Mouse (Mus musculus): ENCODE measurements at regions not wholly inside any gene's neighbourhood (a gene's known extent, or its start where the extent isn't known, plus 50 kb on each side); places are given as distances from the start of the nearest gene placed in this dataset.

GRCm38 (mm10) chr11:22617204-22617874 is 105.5 kb downstream of the Tmem17 start:
- peak; percentile 88 for DNase-seq (ENCODE audit: low spot score)

- no peak for DNase-seq (ENCODE audit: low spot score)
Measured at GRCm38 (mm10) chr11:22620912-22621705, 109.2 kb downstream of the Tmem17 start.

DNA sequence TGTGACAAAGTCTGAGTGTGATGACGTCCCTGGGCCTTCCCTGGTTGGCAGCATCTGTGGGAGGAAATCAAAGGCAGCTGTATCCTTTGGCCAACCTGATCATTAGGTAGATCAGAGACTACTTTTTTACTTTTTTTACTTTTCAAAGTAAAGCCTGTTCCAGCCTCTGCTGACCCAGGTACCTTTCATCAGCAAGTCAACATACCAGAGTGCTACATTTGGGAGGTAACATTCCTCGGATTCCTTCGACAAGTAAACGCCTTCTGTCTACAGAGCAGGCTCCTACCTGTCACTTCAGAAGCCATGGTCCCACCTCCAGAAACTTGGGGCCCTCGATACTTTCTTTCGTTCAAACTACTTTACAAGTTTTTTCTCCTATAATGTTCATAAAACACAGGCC is 110.0 kb downstream of the Tmem17 start:
- DNase-seq (ENCODE audit: low spot score) = no peak

- no peak for DNase-seq (ENCODE audit: low spot score)
Measured at GRCm38 (mm10) chr11:22622496-22622997, 110.7 kb downstream of the Tmem17 start.

GRCm38 (mm10) chr11:22626407-22626806 is 114.5 kb downstream of the Tmem17 start:
- DNase-seq (ENCODE audit: low spot score) = no peak

GRCm38 (mm10) chr11:22628497-22628896 is 116.6 kb downstream of the Tmem17 start:
- no peak for DNase-seq (ENCODE audit: low spot score)

DNA sequence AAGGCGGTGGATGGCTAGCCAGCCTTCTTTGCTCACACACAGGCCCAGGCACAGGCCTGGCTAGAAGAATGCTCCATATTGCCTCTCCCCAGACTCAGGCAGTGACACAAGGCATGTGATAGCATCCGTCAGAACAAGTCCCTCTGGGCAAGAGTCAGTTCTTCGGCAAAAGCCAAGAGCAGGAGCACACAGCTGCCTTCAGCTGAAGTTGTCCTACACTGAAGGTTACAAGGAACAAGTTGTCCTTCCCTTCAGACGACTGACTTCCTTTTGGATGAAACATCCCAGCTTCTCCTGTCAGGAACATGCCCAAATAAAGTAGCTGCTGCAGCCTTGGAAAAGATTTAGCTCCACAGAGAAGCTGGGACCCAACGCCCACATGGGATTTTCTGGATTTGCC is 117.1 kb downstream of the Tmem17 start:
- no peak for DNase-seq (ENCODE audit: low spot score)

- DNase-seq (ENCODE audit: low spot score) = peak; percentile 49
Measured at GRCm38 (mm10) chr11:22629581-22629980, 117.7 kb downstream of the Tmem17 start.

DNA sequence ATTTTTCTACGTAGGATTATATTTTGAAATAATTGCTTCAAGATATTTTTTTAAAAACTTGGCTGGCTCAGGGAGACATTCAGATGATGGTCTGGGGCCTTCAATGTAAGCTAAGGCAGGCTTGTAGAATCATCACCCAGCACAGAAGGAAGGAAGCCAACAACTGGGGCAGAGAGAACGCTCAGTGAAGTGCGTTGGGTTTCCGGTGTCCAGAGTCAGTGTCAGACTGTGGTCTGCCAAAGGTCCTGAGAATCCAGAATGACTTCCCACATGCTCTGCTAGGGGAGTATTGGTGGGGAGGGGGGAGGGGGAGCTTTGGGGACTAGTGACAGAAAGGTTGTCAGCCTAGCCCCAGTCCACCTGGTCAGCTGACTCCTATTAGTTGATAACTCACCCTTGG is 118.1 kb downstream of the Tmem17 start:
- no peak for DNase-seq (ENCODE audit: low spot score)

- DNase-seq (ENCODE audit: low spot score) = no peak
Measured at GRCm38 (mm10) chr11:22630982-22631381, 119.1 kb downstream of the Tmem17 start.

GRCm38 (mm10) chr11:22631606-22632313 is 119.9 kb downstream of the Tmem17 start:
- no peak for DNase-seq (ENCODE audit: low spot score)

- DNase-seq (ENCODE audit: low spot score) = no peak
Measured at GRCm38 (mm10) chr11:22632314-22632700, 120.4 kb downstream of the Tmem17 start.

GRCm38 (mm10) chr11:22632988-22633387 is 121.1 kb downstream of the Tmem17 start:
- no peak for DNase-seq (ENCODE audit: low spot score)

DNA sequence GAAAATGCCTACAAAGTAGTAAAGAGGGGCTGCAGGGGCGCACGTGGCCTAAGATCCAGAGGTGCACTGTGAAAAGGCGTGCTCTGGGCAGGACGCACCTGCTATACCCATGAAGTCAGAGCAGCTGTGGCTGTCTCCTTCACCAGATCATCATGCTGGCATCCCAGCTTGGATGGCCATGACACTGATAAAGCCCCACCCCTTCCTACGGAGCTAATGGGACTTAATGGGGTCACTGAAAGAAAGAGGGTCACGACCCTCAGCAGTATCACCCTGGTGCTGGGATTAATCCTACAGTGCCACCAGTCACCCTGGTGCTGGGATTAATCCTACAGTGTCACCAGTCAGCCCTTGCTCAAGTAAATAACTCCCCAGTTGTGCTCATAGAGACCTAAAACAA is 122.1 kb downstream of the Tmem17 start:
- DNase-seq (ENCODE audit: low spot score) = no peak

- no peak for DNase-seq (ENCODE audit: low spot score)
Measured at GRCm38 (mm10) chr11:22635021-22635420, 123.1 kb downstream of the Tmem17 start.

DNA sequence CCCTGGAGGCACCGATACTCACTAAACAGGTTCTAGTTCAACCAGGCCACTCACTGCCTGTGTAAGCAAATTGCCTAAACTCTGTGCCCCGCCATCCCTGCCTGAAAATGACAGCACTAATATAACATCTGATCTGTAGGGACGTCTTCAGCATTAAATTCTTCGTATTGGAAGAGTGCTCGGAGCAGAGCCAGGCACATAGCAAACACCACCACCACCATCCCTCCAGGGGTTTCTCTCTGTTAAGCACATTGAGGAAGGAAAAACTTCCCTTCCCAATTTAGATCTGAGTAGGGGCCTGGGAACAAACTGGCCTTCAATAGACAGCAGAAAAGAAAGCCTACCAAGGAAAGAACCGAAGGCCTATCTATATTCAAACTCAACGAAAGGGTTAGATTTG is 124.4 kb downstream of the Tmem17 start:
- DNase-seq (ENCODE audit: low spot score) = no peak

DNA sequence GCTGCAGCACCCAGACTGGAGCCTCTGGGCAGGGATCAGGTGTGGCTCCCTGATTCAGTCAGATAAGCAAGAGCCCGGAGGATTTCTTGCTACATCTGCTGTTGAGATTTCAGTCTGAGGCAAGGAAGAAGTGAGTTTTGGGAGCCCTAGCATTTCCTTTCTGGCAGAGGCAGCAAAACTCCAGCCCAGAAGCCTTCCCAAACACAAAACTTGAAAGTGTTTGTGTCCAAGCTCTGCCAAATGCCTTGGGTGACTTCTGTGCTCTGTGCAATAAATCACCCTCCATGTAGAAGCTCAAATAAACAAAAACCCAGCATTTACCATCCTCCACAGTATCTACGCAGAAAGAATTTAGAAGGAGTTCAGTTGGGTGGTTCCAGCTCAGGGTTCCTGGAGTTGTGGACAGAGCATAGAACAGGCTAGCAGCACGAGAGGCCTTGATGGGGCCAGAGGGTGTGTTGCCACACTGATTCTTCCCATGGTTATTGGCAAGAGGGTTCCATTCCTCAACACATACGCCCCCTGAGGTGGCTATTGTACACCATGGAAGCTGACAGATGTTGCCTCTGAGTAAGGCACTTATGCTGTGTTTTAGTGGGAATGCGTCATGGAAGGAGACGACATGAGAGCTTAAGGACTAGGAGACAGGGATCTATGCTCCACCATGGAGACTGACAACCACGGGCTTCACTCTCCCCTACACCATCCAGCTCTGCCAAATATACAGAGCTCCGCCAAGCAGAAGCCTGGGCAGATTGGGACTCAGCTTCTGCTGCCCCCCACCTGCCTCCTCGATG is 125.1 kb downstream of the Tmem17 start:
- DNase-seq (ENCODE audit: low spot score) = no peak

DNA sequence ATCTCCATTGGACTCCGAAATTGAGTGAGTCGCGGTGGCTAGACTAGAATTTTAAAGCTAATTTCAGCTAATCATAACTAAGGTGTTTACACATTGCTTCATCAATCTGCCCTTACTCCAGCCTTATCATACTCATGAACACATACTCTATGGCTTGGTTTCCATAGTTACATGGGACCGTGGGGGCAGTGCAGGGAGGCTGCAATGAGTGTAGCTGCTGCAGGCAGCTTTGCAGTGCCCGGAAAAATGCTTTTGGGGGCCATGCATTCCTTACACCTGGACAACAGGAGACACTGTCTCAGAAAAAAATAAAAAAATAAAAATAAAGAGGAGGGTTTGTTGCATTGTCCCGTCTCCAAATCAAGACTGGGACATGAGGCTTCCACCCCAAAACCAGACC is 126.3 kb downstream of the Tmem17 start:
- no peak for DNase-seq (ENCODE audit: low spot score)

DNA sequence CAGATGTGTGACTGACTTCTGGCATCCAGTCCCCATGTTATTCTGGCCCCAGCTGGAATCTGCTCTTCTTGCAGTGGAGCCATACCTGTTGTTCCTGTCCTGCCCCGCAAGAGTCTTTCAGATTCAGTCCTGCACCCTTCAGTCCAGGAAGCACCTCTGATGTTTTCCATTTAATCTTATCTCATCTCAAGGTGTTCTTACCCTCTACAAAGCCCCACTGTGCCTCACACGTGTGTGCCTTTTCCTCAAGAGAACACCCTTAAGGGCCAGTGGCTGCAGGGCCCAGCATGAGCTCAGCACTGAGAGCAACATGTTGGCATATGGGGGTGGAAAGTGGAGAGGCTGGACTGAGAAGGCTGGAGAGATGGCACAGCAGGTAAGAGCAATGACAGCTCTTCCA is 126.8 kb downstream of the Tmem17 start:
- DNase-seq (ENCODE audit: low spot score) = no peak

DNA sequence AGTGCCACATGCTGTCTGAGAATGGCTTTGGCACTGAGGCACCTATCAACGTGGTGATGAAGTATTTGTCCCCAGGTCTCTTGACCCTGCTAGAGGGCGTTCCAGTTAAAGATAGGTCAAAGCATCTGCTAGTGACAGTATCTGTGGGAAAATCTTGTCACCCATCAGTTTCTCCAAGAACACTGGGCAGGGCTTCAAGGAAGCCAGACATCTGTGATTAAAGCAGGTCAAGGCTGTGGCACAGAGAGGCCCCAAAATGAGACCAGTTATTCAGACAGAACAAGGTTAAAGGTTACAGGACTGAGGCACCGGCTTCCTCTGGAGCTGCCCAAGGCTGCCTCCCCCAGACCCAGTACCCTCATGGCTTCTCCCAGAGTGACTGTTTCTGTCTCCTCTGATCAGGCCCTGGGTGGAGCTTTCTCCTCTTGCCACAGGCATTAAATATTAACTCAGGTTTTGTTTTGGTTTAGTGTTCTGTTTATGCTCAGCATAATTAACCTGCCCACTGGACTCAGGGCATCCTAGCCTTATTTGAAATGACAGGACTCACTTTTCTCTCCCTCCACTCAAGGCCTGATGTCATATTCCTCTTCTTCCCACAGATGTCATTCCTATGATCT is 128.6 kb downstream of the Tmem17 start:
- DNase-seq (ENCODE audit: low spot score) = no peak

GRCm38 (mm10) chr11:22641450-22641849 is 129.6 kb downstream of the Tmem17 start:
- DNase-seq (ENCODE audit: low spot score) = no peak

Data from urinary bladder, postnatal 25 days (tissue).